Mouse (Mus musculus) kidney, embryonic 14.5 days (tissue): ENCODE measurements around the gene Srebf1. TPM values are rescaled to one million over a fixed set of nuclear protein-coding genes. Genes with fewer than 3 reads are reported as not detected.

Experiments used
- ATAC-seq: fragments of 200-750 bp; cut with Nextera tagmentation; 2 replicates; pipeline ENCODE4 v1.8.0; 2017; ENCODE audit warnings: moderate number of reproducible peaks, mild to moderate bottlenecking, moderate TSS enrichment, moderate library complexity; ENCODE audit not compliant: low FRiP score, low TSS enrichment
- H3K27ac ChIP-seq: fragments of 300-500 bp; sonication (generic); 2 replicates; pipeline ENCODE4 v1.5.1; 2014; ENCODE audit warnings: low read depth, mild to moderate bottlenecking, low read length, moderate library complexity, mixed read lengths
- H3K27me3 ChIP-seq: fragments of 300-500 bp; sonication (generic); 2 replicates; pipeline ENCODE4 v1.6.1; 2014; ENCODE audit warnings: mild to moderate bottlenecking, low read length; ENCODE audit not compliant: control insufficient read depth, insufficient read depth
- H3K36me3 ChIP-seq: fragments of 300-500 bp; sonication (generic); 2 replicates; pipeline ENCODE4 v1.6.1; 2014; ENCODE audit warnings: low read length, mixed read lengths; ENCODE audit not compliant: control insufficient read depth, insufficient read depth
- H3K4me1 ChIP-seq: fragments of 300-500 bp; sonication (generic); 2 replicates; pipeline ENCODE4 v1.6.1; 2014; ENCODE audit warnings: low read length, mixed read lengths; ENCODE audit not compliant: control insufficient read depth, insufficient read depth
- H3K4me2 ChIP-seq: fragments of 300-500 bp; sonication (generic); replicated peaks from 2 replicates; pipeline ENCODE4 v1.6.1; 2014; ENCODE audit warnings: low read depth, mild to moderate bottlenecking, low read length
- H3K4me3 ChIP-seq: fragments of 300-500 bp; sonication (generic); 2 replicates; pipeline ENCODE4 v1.5.1; 2014; ENCODE audit warnings: mild to moderate bottlenecking, low read length
- H3K9ac ChIP-seq: fragments of 300-500 bp; sonication (generic); 2 replicates; pipeline ENCODE4 v1.6.1; 2014; ENCODE audit warnings: low read depth, mild to moderate bottlenecking, low read length, moderate library complexity
- H3K9me3 ChIP-seq: fragments of 300-500 bp; sonication (generic); 2 replicates; pipeline ENCODE4 v1.6.1; 2016; ENCODE audit warnings: low read length; ENCODE audit not compliant: control insufficient read depth
- WGBS: fragments of 180-500 bp; shearing (Covaris S2); extraction: QIAGEN DNeasy Blood & Tissue Kit; methylation state at CpG from one replicate; pipeline ENCODE4 v1.1.7; 2014; 5-methylcytosine and 5-hydroxymethylcytosine counted together
- polyA plus RNA-seq: library from polyadenylated mRNA; unstranded; fragments of >200 nt; fragmentation: Nextera tagmentation; extraction: Ambion mirVana; gene quantifications from 2 replicates; pipeline ENCODE4 v1.2.1, GENCODE M21; 2014

The Srebf1 gene
- polyA plus RNA-seq, 1 experiment from 2014 or later = 58.8 TPM

DNA sequence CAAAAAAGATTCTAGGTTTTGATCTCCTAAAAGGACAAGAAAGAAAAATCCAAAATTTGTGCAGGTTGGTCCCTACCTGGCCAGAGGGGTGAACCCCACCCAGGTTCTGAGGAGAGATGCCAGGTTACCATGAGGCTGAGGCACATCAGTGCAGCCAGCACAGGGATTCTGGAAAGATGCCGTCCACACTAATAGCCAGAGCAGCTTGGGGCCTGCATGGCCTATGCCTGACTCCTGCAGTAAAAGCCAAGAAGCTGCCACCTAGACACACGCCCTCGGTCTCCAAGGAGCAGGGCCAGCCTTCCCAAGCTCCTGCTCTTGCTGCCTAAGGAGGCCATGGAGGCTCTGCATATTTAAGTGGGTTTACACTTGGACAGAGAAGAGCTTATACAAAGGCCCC is 8.9 kb upstream of the Srebf1 start:
- no peak for ATAC-seq
- no peaks in the 10 kb centered on the region for H3K27me3 ChIP-seq
- H3K4me1 ChIP-seq = peaks cover 12% of the 10 kb centered on the region; the same call in 1 of the 2 replicates
- no peak overlapping the region for H3K4me3 ChIP-seq
- no peaks in the 10 kb centered on the region for H3K9me3 ChIP-seq
- H3K27ac ChIP-seq = no peak overlapping the region
- H3K9ac ChIP-seq = no peak overlapping the region
- H3K4me2 ChIP-seq = no peak overlapping the region
- H3K36me3 ChIP-seq = no peaks in the 10 kb centered on the region
- WGBS = 75% methylated on average over 3 of the region's 3 CpGs

DNA sequence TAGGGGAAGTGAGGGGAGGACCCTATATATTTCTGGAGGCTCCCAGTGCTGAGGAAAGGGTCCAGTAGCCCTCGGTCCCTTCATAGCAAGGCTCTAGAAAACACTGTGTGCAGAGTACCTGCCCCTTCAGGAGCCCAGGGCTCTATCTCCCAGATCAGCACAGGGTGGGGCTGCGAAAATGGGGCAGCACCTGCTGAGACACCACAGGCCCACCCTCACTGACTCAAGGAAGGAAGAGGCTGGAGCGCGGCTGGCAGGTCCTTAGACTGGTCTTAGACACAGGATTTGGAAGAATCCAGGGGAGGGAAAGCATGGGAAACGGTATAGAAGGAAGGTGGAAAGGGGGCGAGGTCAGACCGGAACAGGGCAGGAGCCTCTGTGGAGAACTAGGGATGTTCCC is 8.1 kb upstream of the Srebf1 start:
- H3K27ac ChIP-seq = no peak overlapping the region
- no peak overlapping the region for H3K4me3 ChIP-seq
- H3K36me3 ChIP-seq = no peaks in the 10 kb centered on the region
- ATAC-seq = no peak
- H3K9ac ChIP-seq = no peak overlapping the region
- no peak overlapping the region for H3K4me2 ChIP-seq
- no peaks in the 10 kb centered on the region for H3K27me3 ChIP-seq
- 83% methylated on average over 7 of the region's 7 CpGs for WGBS
- H3K4me1 ChIP-seq = peaks cover 12% of the 10 kb centered on the region; the same call in 1 of the 2 replicates
- H3K9me3 ChIP-seq = no peaks in the 10 kb centered on the region

DNA sequence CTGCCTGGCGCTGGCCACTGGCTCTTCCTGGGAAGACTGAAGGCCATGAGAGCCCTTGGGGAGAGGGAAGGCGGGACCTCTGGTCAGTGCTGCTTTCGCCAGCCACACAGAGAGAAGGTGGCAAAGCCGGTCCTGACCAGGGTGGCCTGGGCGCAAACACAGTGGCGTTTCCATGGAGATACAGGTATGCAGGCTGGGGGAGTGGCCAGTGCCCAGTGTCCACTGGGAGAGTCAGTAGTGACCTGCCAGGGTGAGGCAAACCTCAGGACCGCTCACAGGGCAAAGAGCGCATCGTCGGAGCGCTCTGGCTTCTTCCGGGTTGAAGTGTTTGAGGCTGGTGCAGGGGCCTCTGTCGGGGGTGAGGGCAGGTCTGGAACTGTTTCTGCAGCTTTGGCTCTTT is 7.4 kb upstream of the Srebf1 start:
- Histone ChIP-seq H3K36me3 (no peaks in the 10 kb centered on the region), H3K4me1 (peaks cover 12% of the 10 kb centered on the region; the same call in 1 of the 2 replicates), H3K9ac (no peak overlapping the region; the same call in 1 of the 2 replicates), H3K27me3 (no peaks in the 10 kb centered on the region), H3K4me3 (no peak overlapping the region), H3K9me3 (no peaks in the 10 kb centered on the region), H3K27ac (no peak overlapping the region), H3K4me2 (no peak overlapping the region)
- no peak; the same call in 1 of the 2 replicates for ATAC-seq
- 72% methylated on average over 13 of the region's 13 CpGs for WGBS

DNA sequence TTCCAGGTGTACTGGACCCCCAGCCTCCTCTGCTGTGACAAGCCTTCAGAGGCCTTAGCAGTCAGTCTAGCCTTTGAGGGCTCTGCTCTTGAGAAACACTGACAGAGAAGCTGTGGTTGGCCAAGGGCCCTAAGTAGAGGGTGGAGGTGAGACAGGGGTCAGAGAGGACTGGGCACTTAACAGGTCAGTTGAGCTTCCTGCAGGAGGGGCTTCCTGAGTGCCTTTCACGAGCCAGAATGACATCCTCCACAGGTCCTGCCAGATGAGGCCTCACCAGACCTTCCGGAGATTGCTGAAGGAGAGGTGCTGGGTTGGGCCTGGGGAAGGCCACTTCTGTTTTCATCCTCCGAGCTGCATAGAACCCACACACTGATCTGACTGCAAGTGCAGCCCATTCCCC is 6.1 kb upstream of the Srebf1 start:
- Histone ChIP-seq H3K4me1 (peaks cover 12% of the 10 kb centered on the region; the same call in 1 of the 2 replicates), H3K9me3 (no peaks in the 10 kb centered on the region), H3K9ac (no peak overlapping the region), H3K36me3 (no peaks in the 10 kb centered on the region), H3K4me2 (no peak overlapping the region), H3K27ac (no peak overlapping the region), H3K4me3 (no peak overlapping the region), H3K27me3 (no peaks in the 10 kb centered on the region)
- 51% methylated on average over 3 of the region's 3 CpGs for WGBS
- ATAC-seq = no peak

DNA sequence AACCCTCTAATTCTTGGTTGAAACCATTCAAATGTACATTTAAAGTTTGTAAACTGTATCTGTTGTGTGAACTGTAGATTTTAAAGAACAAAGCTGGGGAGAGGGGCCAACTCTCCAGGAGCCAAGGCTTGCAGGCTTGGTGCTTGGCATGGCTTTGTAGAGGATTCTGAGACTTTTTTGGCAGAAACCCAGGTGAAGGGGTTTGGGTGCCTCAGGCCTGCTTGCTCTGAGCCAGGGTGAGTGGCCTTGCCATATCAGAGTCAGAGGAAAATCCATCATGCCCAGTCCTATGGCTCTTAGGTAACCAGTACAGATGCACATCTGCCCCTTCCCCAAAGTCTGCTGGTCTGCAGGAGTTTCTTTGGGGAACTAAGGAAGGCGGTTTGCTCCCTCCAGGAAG is 3.5 kb upstream of the Srebf1 start:
- no peak overlapping the region for H3K9ac ChIP-seq
- WGBS = 80% methylated on average over 1 of the region's 1 CpGs
- no peak for ATAC-seq
- H3K27ac ChIP-seq = no peak overlapping the region
- no peak overlapping the region for H3K4me2 ChIP-seq
- no peaks in the 10 kb centered on the region for H3K27me3 ChIP-seq
- H3K4me3 ChIP-seq = no peak overlapping the region
- no peaks in the 10 kb centered on the region for H3K9me3 ChIP-seq
- no peaks in the 10 kb centered on the region for H3K36me3 ChIP-seq
- H3K4me1 ChIP-seq = peaks cover 5% of the 10 kb centered on the region; the same call in 1 of the 2 replicates

DNA sequence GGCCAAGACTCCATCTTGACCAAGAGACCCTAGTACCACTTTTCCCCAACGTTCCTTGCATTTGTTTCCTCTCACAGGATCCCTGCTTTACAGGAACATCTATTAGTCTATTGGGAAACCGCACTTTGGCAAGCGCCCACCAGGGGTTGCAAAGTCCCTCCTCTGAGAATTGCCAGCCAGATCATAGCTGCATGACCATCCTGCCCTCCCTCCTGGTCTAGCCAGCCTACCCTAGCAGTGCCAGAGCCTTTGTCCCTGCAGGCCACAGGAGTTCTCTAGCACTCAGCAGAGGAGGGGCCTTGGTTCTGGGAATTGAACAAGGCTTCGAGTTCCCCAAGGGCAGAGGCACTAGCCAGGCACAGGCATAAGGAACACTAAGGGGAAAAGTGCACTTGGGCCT is 2.3 kb upstream of the Srebf1 start:
- Histone ChIP-seq H3K27me3 (no peaks in the 10 kb centered on the region), H3K9ac (no peak overlapping the region), H3K36me3 (no peaks in the 10 kb centered on the region), H3K4me1 (peaks cover 4% of the 10 kb centered on the region), H3K4me2 (no peak overlapping the region), H3K27ac (no peak overlapping the region), H3K4me3 (no peak overlapping the region), H3K9me3 (no peaks in the 10 kb centered on the region)
- no peak for ATAC-seq
- WGBS = 58% methylated on average over 4 of the region's 4 CpGs

DNA sequence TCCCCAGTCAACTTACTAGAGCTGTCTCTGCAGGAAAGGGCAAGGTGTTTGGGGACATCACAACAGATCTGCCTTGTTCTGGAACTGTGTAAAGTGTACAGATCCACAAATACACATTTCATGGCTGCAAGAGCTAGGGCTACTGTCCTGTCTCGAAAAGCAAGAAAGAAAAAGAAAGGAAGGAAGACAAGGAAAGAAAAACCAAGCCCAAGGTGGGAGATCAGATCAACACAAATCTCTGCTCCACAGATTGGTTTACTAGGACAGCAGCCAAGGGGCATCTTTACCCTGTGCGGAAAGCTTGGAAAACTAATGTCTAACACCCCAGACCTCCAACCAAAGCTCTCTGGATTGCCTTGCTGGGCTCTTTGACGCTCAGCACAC is 304 bp downstream of the Srebf1 start:
- no peaks in the 10 kb centered on the region for H3K9me3 ChIP-seq
- peaks cover 13% of the 10 kb centered on the region for H3K4me1 ChIP-seq
- H3K36me3 ChIP-seq = peaks cover 3% of the 10 kb centered on the region; the same call in 1 of the 2 replicates
- ATAC-seq = no peak
- no peaks in the 10 kb centered on the region for H3K27me3 ChIP-seq
- H3K4me2 ChIP-seq = peak overlapping the region; percentile 68
- 57% methylated on average over 3 of the region's 3 CpGs for WGBS
- peak overlapping the region; percentile 32; the same call in 1 of the 2 replicates for H3K9ac ChIP-seq
- H3K4me3 ChIP-seq = peak overlapping the region; percentile 34
- no peak overlapping the region for H3K27ac ChIP-seq

DNA sequence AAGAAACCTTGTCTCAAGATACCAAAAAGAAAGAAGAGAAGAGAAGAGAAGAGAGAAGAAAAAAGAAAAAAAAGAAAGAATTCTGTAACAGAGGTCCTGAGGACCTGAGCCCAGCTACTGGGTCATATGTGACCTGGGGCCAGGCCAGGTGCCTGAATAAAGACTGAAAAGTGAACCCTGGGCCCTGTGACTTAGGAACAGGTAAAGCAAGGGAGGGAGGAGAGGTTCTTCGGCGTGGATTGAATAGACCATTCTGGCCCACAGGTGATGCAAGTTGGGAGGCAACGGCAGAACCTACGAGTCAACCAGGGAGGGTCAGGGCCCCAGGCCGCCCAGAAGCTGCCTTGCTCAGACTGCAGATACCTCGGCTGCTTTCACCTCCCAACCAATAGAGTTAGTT is 956 bp downstream of the Srebf1 start:
- H3K27ac ChIP-seq = no peak overlapping the region
- H3K27me3 ChIP-seq = no peaks in the 10 kb centered on the region
- ATAC-seq = no peak
- H3K4me2 ChIP-seq = no peak overlapping the region
- no peak overlapping the region for H3K4me3 ChIP-seq
- no peak overlapping the region; the same call in 1 of the 2 replicates for H3K9ac ChIP-seq
- peaks cover 3% of the 10 kb centered on the region; the same call in 1 of the 2 replicates for H3K36me3 ChIP-seq
- no peaks in the 10 kb centered on the region for H3K9me3 ChIP-seq
- 83% methylated on average over 6 of the region's 6 CpGs for WGBS
- peaks cover 16% of the 10 kb centered on the region for H3K4me1 ChIP-seq

DNA sequence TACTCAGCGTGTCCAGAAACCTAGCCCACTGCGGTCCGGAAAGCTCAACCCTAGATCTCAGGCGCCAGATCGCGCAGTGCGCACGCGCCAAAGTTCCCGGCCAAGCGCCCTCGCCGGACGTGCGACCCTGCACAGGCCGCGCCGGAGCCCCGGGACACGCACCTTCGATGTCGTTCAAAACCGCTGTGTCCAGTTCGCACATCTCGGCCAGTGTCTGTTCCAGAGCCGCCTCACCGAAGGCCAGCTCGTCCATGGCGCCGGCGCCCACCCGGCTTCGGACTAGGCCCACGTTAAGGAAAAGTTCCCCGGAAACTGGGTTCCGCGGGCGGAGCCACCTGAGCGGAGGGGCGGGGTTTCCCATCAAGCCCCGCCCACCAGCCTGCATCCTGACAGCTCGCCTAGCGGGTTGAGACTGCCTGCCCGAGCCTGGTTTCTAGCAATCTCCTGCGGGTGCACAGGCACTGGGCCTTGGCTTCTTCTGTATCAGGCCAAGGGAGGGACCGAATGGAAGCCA is 2.0 kb downstream of the Srebf1 start:
- Histone ChIP-seq H3K4me2 (peak overlapping the region; percentile 60), H3K4me1 (peaks cover 16% of the 10 kb centered on the region), H3K27ac (peak overlapping the region; percentile 60), H3K9ac (peak overlapping the region; percentile 72), H3K27me3 (no peaks in the 10 kb centered on the region), H3K36me3 (peaks cover 3% of the 10 kb centered on the region; the same call in 1 of the 2 replicates), H3K9me3 (no peaks in the 10 kb centered on the region), H3K4me3 (peak overlapping the region; percentile 67)
- WGBS = under 1% methylated on average over 46 of the region's 46 CpGs
- peak; percentile 81 for ATAC-seq
